Mouse (Mus musculus): ENCODE data around the gene Pabpc5. TPM values are rescaled to one million over a fixed set of nuclear protein-coding genes. Genes with fewer than 3 reads are reported as not detected.
A peak's percentile ranks its signal among the peaks of the same experiment; 100 is the strongest.

The Pabpc5 gene
- 1 to 10 TPM; 3.6 to 4.6 TPM for total RNA-seq (2021)
- long read RNA-seq: 0 reads

DNA sequence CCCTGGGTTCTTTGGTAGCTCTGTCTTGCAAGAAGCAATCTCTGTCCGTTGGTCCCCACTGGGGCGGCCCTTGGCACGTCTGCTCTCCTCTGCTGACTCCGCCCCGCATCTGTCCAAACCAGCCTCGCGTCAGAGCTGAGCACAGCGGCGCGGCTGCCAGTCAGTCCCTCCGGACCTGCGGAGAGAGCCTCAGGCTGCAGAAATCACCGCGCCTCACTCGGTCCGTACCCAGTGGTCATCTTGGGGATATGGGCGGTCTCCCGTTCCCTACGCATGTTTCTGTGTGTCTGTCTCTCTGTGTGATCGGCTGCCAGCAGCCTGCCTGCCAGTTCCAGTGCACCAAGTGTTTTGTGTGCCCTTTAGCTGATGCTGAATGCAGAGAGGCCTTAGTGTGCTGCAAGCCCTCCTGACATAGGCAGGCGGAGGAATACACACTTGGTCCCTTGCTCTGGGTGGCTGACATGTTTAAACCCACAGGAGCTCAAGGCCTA, at the start of gene Pabpc5:
Gene Pabpc5, plus strand, starts transcription at position 116 of the 491 bp plus-strand sequence.
- peak; percentile 64 to 65 for DNase-seq (ENCODE audit: low spot score in 2 of 2)

DNA sequence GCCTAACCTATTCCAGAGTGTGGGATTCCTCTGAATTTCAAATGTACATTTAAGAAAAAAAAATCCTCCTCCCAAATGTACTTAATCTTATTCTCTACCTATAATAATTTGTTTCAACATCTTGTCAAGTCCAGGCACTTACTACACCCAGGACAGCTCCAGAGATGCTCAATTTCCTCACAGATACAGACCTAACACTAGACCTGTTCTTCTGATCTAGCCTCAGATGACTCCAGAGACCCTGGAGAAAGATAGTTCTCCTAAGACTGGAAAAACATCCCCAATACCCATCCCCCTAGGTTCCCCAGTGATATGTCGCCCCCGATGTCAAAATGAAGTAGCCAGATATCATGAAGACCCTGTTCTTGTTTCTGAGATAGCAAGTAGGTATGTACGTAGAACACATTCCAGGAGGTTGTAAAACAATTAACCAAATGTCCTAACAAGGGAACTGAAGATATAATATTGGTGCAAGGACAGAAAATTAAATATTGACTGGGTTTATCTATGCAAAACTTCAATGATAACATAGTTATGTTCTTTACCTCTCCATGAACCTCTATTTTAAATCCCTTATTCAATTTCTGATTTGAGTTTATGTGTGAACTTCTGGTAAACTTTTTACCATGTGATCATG, 39.9 kb upstream of the Pabpc5 start:
- no peak for DNase-seq (ENCODE audit: low spot score in 2 of 2)

- DNase-seq (ENCODE audit: low spot score in 2 of 2): no peak
Observed at GRCm38 (mm10) chrX:119888326-119888920, 38.6 kb upstream of the Pabpc5 start.

DNA sequence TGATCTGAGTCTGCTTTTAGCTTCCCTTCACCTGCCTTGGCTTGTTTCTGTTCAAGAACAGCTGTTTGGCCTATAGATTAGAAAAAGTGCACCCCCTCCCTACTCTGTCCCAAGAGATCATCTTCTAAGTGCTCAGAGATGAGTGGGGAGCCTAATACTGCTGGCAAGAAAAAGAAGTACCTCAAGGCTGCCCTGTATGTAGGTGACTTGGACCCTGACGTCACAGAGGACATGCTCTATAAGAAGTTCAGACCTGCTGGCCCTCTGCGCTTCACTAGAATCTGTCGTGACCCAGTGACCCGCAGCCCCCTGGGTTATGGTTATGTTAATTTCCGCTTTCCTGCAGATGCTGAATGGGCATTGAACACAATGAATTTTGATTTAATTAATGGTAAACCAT, 856 bp downstream of the Pabpc5 start:
- no peak for DNase-seq (ENCODE audit: low spot score in 2 of 2)
